Mouse (Mus musculus) hindbrain, embryonic 15.5 days (tissue): ENCODE measurements around the gene Col16a1. TPM values are rescaled to one million over a fixed set of nuclear protein-coding genes. Genes with fewer than 3 reads are reported as not detected.

Experiments used
- ATAC-seq: fragments of 200-750 bp; cut with Nextera tagmentation; 2 replicates; pipeline ENCODE4 v1.8.0; 2017; ENCODE audit warnings: low read depth, moderate number of reproducible peaks, moderate TSS enrichment; ENCODE audit not compliant: low FRiP score
- H3K27ac ChIP-seq: fragments of 300-500 bp; sonication (generic); replicated peaks from 2 replicates; pipeline ENCODE4 v1.5.1; 2015; ENCODE audit warnings: mild to moderate bottlenecking, inconsistent platforms
- H3K27me3 ChIP-seq: fragments of 300-500 bp; sonication (generic); 2 replicates; pipeline ENCODE4 v1.6.1; 2015; ENCODE audit warnings: control low read depth, inconsistent platforms
- H3K36me3 ChIP-seq: fragments of 300-500 bp; sonication (generic); 2 replicates; pipeline ENCODE4 v1.6.1; 2015; ENCODE audit warnings: control low read depth, inconsistent platforms
- H3K4me1 ChIP-seq: fragments of 300-500 bp; sonication (generic); replicated peaks from 2 replicates; pipeline ENCODE4 v1.6.1; 2015; ENCODE audit warnings: control low read depth, inconsistent platforms
- H3K4me2 ChIP-seq: fragments of 300-500 bp; sonication (generic); 2 replicates; pipeline ENCODE4 v1.6.1; 2015; ENCODE audit warnings: moderate library complexity, mild to moderate bottlenecking, inconsistent platforms
- H3K4me3 ChIP-seq: fragments of 300-500 bp; sonication (generic); 2 replicates; pipeline ENCODE4 v1.5.1; 2015; ENCODE audit warnings: mild to moderate bottlenecking, inconsistent platforms
- H3K9ac ChIP-seq: fragments of 300-500 bp; sonication (generic); 2 replicates; pipeline ENCODE4 v1.6.1; 2015; ENCODE audit warnings: inconsistent platforms
- H3K9me3 ChIP-seq: fragments of 300-500 bp; sonication (generic); 2 replicates; pipeline ENCODE4 v1.6.1; 2016; ENCODE audit warnings: control low read depth, inconsistent platforms
- WGBS: fragments of 180-500 bp; shearing (Covaris S2); methylation state at CpG from one replicate; pipeline ENCODE4 v1.1.7; 2015; 5-methylcytosine and 5-hydroxymethylcytosine counted together
- polyA plus RNA-seq: library from polyadenylated mRNA; unstranded; fragments of >200 nt; fragmentation: Nextera tagmentation; extraction: Ambion mirVana; gene quantifications from 2 replicates; pipeline ENCODE4 v1.2.1, GENCODE M21; 2015

The Col16a1 gene
- polyA plus RNA-seq, 1 experiment from 2014 or later, result 13.4 TPM

DNA sequence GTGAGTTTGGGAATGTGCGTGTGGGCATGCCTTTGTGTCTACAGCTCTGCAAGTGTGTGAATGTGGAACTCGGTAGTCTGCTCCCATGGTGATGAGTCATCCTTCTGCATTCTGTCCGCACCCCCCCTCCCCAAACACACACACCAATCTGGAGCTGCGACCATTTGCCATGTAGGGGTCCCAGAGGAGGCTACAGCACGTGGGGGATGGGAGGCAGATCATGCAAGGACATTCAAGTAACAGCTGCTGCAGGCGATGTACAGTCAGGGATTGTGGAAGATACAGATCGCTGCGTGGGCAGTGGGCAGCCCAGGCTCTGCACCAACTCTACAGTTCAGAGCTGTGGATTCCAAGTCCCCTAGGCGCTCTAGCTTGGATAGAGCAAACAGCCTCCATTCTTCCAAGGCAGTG is 93.4 kb downstream of the Col16a1 start:
- Histone ChIP-seq H3K4me1 (peaks cover 27% of the 10 kb centered on the region), H3K4me2 (no peak overlapping the region), H3K9me3 (no peaks in the 10 kb centered on the region), H3K27ac (no peak overlapping the region), H3K36me3 (no peaks in the 10 kb centered on the region), H3K27me3 (peaks cover 32% of the 10 kb centered on the region), H3K4me3 (no peak overlapping the region), H3K9ac (no peak overlapping the region)
- 32% methylated on average over 9 of the region's 9 CpGs for WGBS
- peak; percentile 27; the same call in 1 of the 2 replicates for ATAC-seq

GRCm38 (mm10) chr4:130141786-130142185 is 94.1 kb downstream of the Col16a1 start:
- Histone ChIP-seq H3K4me1 (peaks cover 27% of the 10 kb centered on the region), H3K27me3 (peaks cover 29% of the 10 kb centered on the region), H3K9me3 (no peaks in the 10 kb centered on the region), H3K27ac (no peak overlapping the region), H3K36me3 (no peaks in the 10 kb centered on the region), H3K4me3 (no peak overlapping the region), H3K9ac (no peak overlapping the region), H3K4me2 (no peak overlapping the region)
- WGBS, result 26% methylated on average over 3 of the region's 3 CpGs
- no peak for ATAC-seq

- no peak overlapping the region for H3K9ac ChIP-seq
- no peak overlapping the region for H3K27ac ChIP-seq
- H3K4me1 ChIP-seq, result no peaks in the 10 kb centered on the region
- no peak overlapping the region for H3K4me2 ChIP-seq
- no peak for ATAC-seq
- H3K4me3 ChIP-seq, result no peak overlapping the region
- peaks cover 8% of the 10 kb centered on the region for H3K27me3 ChIP-seq
- H3K9me3 ChIP-seq, result no peaks in the 10 kb centered on the region
- H3K36me3 ChIP-seq, result no peaks in the 10 kb centered on the region
- WGBS, result 78% methylated on average over 10 of the region's 10 CpGs
Measured at GRCm38 (mm10) chr4:130148405-130148804, 100.8 kb downstream of the Col16a1 start.

Other genes starting within 250 kb of the Col16a1 start
- 228 and 238 TPM in 2 replicates for gene Ptp4a2, start 236.6 kb upstream of the Col16a1 start, polyA plus RNA-seq
- 0.12 and 0.16 TPM in 2 replicates for gene Spocd1, start 118.6 kb upstream of the Col16a1 start, polyA plus RNA-seq
- gene Adgrb2, start 63.0 kb upstream of the Col16a1 start, polyA plus RNA-seq, result 16.4 and 17.4 TPM in 2 replicates
- 67.5 and 69.1 TPM in 2 replicates for gene Pef1, start 54.7 kb downstream of the Col16a1 start, polyA plus RNA-seq
- gene Hcrtr1, start 91.5 kb downstream of the Col16a1 start, polyA plus RNA-seq, result 3.4 and 5.1 TPM in 2 replicates
- 8.2 TPM in 2 replicates for gene Tinagl1, start 127.3 kb downstream of the Col16a1 start, polyA plus RNA-seq
- gene Gm853, start 174.6 kb downstream of the Col16a1 start, polyA plus RNA-seq, result 1.1 and 1.3 TPM in 2 replicates
- gene Serinc2, start 231.4 kb downstream of the Col16a1 start, polyA plus RNA-seq, result 36.3 and 37.5 TPM in 2 replicates